Mouse (Mus musculus) kidney, embryonic 15.5 days (tissue): ENCODE measurements around the gene Vmn1r181. TPM values are rescaled to one million over a fixed set of nuclear protein-coding genes. Genes with fewer than 3 reads are reported as not detected.
"Not testable (repeated sequence)": the region's sequence is repeated elsewhere in the genome, so short reads cannot be mapped to it uniquely, and the experiment has no call there.

Experiments used
- ATAC-seq: fragments of 200-750 bp; cut with Nextera tagmentation; replicated peaks from 2 replicates; pipeline ENCODE4 v1.8.0; 2017; ENCODE audit warnings: moderate TSS enrichment; ENCODE audit not compliant: low FRiP score
- H3K27ac ChIP-seq: fragments of 300-500 bp; sonication (generic); 2 replicates; pipeline ENCODE4 v1.5.1; 2015; ENCODE audit warnings: mild to moderate bottlenecking, inconsistent platforms
- H3K27me3 ChIP-seq: fragments of 300-500 bp; sonication (generic); 2 replicates; pipeline ENCODE4 v1.6.1; 2015; ENCODE audit warnings: inconsistent platforms
- H3K36me3 ChIP-seq: fragments of 300-500 bp; sonication (generic); 2 replicates; pipeline ENCODE4 v1.6.1; 2015; ENCODE audit warnings: inconsistent platforms
- H3K4me1 ChIP-seq: fragments of 300-500 bp; sonication (generic); 2 replicates; pipeline ENCODE4 v1.6.1; 2015; ENCODE audit warnings: inconsistent platforms
- H3K4me2 ChIP-seq: fragments of 300-500 bp; sonication (generic); 2 replicates; pipeline ENCODE4 v1.6.1; 2015; ENCODE audit warnings: moderate library complexity, mild to moderate bottlenecking, inconsistent platforms
- H3K4me3 ChIP-seq: fragments of 300-500 bp; sonication (generic); replicated peaks from 2 replicates; pipeline ENCODE4 v1.5.1; 2015; ENCODE audit warnings: mild to moderate bottlenecking, inconsistent platforms
- H3K9ac ChIP-seq: fragments of 300-500 bp; sonication (generic); 2 replicates; pipeline ENCODE4 v1.6.1; 2015; ENCODE audit warnings: mild to moderate bottlenecking, inconsistent platforms
- H3K9me3 ChIP-seq: fragments of 300-500 bp; sonication (generic); replicated peaks from 2 replicates; pipeline ENCODE4 v1.6.1; 2016; ENCODE audit warnings: inconsistent platforms
- WGBS: fragments of 180-500 bp; shearing (Covaris S2); methylation state at CpG from one replicate; pipeline ENCODE4 v1.1.7; 2015; ENCODE audit warnings: mixed read lengths; 5-methylcytosine and 5-hydroxymethylcytosine counted together
- polyA plus RNA-seq: library from polyadenylated mRNA; unstranded; fragments of >200 nt; fragmentation: Nextera tagmentation; extraction: Ambion mirVana; gene quantifications from 2 replicates; pipeline ENCODE4 v1.2.1, GENCODE M21; 2015

Gene Vmn1r181
- polyA plus RNA-seq: not detected in 2 replicates

- H3K27ac ChIP-seq, H3K4me1 ChIP-seq, H3K9ac ChIP-seq, H3K27me3 ChIP-seq, H3K4me2 ChIP-seq, H3K9me3 ChIP-seq, H3K4me3 ChIP-seq, ATAC-seq, H3K36me3 ChIP-seq: not testable (repeated sequence)
- WGBS: 81% methylated on average over 9 of the region's 9 CpGs
Observed at GRCm38 (mm10) chr7:23974315-23974714, at the start of gene Vmn1r181. Gene Vmn1r181, plus strand, starts transcription at chr7:23974615.

GRCm38 (mm10) chr7:23926678-23927077 is 47.7 kb upstream of the Vmn1r181 start, which contains the start of gene Vmn1r179:
Gene Vmn1r179, plus strand, starts transcription at chr7:23926978.
- Histone ChIP-seq H3K9me3 (0 out of 2 replicates have a peak, but pooled peaks cover 6% of the 10 kb centered on the region), H3K36me3 (no peaks in the 10 kb centered on the region), H3K27ac (no peak within 1 kb of the TSS), H3K4me1 (no peaks in the 10 kb centered on the region), H3K4me2 (no peak within 1 kb of the TSS), H3K4me3 (no peak within 1 kb of the TSS), H3K27me3 (no peaks in the 10 kb centered on the region), H3K9ac (no peak within 1 kb of the TSS)
- ATAC-seq: no peak
- WGBS: 53% methylated on average over 2 of the region's 2 CpGs

GRCm38 (mm10) chr7:23950332-23950731 is 24.1 kb upstream of the Vmn1r181 start, which contains the start of gene Vmn1r180:
Gene Vmn1r180, plus strand, starts transcription at chr7:23950632.
- Histone ChIP-seq H3K9ac (no peak within 1 kb of the TSS), H3K4me3 (no peak within 1 kb of the TSS), H3K4me1 (no peaks in the 10 kb centered on the region), H3K27ac (no peak within 1 kb of the TSS), H3K9me3 (no peaks in the 10 kb centered on the region), H3K36me3 (no peaks in the 10 kb centered on the region), H3K27me3 (no peaks in the 10 kb centered on the region), H3K4me2 (no peak within 1 kb of the TSS)
- ATAC-seq: no peak

GRCm38 (mm10) chr7:23968044-23968443 is 6.4 kb upstream of the Vmn1r181 start:
- 53% methylated on average over 3 of the region's 3 CpGs for WGBS
- not testable (repeated sequence) for H3K4me1 ChIP-seq, H3K4me3 ChIP-seq, H3K9ac ChIP-seq, ATAC-seq, H3K9me3 ChIP-seq, H3K27ac ChIP-seq, H3K27me3 ChIP-seq, H3K36me3 ChIP-seq, H3K4me2 ChIP-seq

- Histone ChIP-seq H3K36me3 (no peaks in the 10 kb centered on the region), H3K4me3 (no peak within 1 kb of the TSS), H3K9me3 (no peaks in the 10 kb centered on the region), H3K27me3 (no peaks in the 10 kb centered on the region), H3K27ac (no peak within 1 kb of the TSS), H3K4me2 (no peak within 1 kb of the TSS), H3K4me1 (no peaks in the 10 kb centered on the region), H3K9ac (no peak within 1 kb of the TSS)
- WGBS: 73% methylated on average over 2 of the region's 2 CpGs
- no peak for ATAC-seq
Observed at GRCm38 (mm10) chr7:24001391-24001790, 27.0 kb downstream of the Vmn1r181 start, which contains the start of gene V1rd19. Gene V1rd19, plus strand, starts transcription at chr7:24001691.

Other genes with a start within 250 kb of the Vmn1r181 start
- gene Vmn1r174, start 222.3 kb upstream of the Vmn1r181 start, polyA plus RNA-seq: not detected in 2 replicates
- not detected in 2 replicates for gene Vmn1r175, start 164.0 kb upstream of the Vmn1r181 start, polyA plus RNA-seq
- gene Vmn1r176, start 137.2 kb upstream of the Vmn1r181 start, polyA plus RNA-seq: not detected in 2 replicates
- not detected in 2 replicates for gene Vmn1r177, start 108.2 kb upstream of the Vmn1r181 start, polyA plus RNA-seq
- not detected in 2 replicates for gene Vmn1r178, start 82.6 kb upstream of the Vmn1r181 start, polyA plus RNA-seq
- not detected in 2 replicates for gene Vmn1r179, start 47.6 kb upstream of the Vmn1r181 start, polyA plus RNA-seq
- gene Vmn1r180, start 24.0 kb upstream of the Vmn1r181 start, polyA plus RNA-seq: not detected in 2 replicates
- gene V1rd19, start 27.1 kb downstream of the Vmn1r181 start, polyA plus RNA-seq: not detected in 2 replicates
- gene Vmn1r183, start 78.6 kb downstream of the Vmn1r181 start, polyA plus RNA-seq: not detected in 2 replicates
- 21.1 and 23.3 TPM in 2 replicates for gene Zfp180, start 107.3 kb downstream of the Vmn1r181 start, polyA plus RNA-seq
- gene Zfp112, start 137.7 kb downstream of the Vmn1r181 start, polyA plus RNA-seq: 6.3 and 6.9 TPM in 2 replicates
- gene Zfp235, start 159.6 kb downstream of the Vmn1r181 start, polyA plus RNA-seq: 17.9 and 18.3 TPM in 2 replicates
- 5.7 and 6.8 TPM in 2 replicates for gene Zfp114, start 200.4 kb downstream of the Vmn1r181 start, polyA plus RNA-seq
- gene Zfp111, start 236.8 kb downstream of the Vmn1r181 start, polyA plus RNA-seq: 11.0 and 11.1 TPM in 2 replicates